Mouse (Mus musculus) MN1 (cell line): Measurements from ENCODE around the gene Rnase2b.
"Not testable (repeated sequence)": the region's sequence is repeated elsewhere in the genome, so short reads cannot be mapped to it uniquely, and the experiment has no call there.

Experiments
- DNase-seq: peaks from one replicate; pipeline ENCODE4 v3.0.0-alpha.2; 2016; ENCODE audit warnings: low spot score

Rnase2b gene

DNA sequence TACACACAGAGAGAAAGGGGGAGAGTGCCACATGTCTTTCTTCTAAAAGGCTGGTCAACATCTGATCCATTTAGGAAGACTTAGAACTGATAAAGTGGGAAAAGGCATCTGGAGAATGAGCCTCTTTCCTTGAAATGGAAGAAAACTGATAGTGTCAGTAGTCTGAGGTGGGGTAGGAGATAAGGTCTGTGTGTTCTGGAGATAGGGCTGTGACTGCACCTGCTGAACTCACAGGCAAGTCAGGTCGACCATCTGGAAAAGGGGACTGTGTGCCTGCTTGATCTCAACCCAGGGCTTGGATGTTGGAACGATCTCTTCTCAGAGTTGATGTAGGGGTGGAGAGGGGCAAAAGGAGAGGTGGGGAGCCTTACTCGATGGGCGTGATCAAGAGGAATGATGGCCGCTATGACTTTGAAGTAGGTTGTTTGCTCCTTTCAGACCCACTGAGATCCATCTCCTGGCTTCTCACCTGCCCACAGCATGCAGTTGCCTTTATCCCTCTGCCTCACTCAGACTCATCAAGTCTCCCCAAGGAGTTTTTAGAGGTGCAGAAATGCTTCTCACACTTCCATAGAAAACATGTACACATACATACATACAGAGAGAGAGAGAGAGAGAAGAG is 9.7 kb upstream of the Rnase2b start:
- DNase-seq, result no peak

DNA sequence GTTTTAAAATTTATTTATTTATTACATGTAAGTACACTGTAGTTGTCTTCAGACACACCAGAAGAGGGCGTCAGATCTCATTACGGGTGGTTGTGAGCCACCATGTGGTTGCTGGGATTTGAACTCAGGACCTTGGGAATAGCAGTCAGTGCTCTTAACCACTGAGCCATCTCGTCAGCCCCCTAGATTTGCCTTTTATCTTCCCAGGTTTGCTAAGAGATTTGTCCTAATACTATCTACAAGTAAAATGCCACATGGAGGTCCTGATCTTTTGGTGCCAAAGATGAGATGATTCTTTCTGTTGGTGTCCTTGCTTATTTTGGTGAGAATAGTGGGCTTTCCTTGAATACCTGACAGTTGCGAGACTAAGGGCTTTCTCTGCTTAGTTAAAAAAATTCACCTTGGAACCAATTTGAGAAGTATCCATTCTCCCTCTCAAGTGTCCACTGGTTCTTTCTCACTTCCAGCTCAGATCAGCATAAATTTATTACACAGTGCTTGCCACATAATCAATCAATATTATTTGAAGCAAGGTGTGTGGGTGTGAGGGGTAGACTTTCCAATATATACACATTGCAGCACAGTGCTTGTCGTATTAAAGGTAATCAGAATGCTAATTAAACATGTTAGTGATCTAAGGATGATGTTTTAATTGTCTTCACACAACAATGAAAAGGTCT is 5.9 kb upstream of the Rnase2b start:
- DNase-seq, result no peak

DNA sequence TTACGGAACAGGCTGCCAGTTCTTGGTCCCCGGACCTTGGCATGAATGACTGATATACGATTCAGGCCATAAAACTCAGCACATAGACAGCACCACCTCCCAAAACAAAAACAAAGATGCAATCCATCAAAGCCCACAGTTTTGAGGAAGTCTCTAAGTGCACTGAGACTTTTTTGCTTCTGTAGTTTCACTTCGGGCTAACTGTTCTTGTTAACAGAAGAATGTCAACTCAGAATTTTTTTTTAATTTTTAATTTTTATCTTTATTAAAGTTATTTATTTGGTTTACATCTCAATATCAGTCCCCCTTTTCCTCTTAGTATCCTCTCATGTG is 5.4 kb upstream of the Rnase2b start:
- no peak for DNase-seq

DNA sequence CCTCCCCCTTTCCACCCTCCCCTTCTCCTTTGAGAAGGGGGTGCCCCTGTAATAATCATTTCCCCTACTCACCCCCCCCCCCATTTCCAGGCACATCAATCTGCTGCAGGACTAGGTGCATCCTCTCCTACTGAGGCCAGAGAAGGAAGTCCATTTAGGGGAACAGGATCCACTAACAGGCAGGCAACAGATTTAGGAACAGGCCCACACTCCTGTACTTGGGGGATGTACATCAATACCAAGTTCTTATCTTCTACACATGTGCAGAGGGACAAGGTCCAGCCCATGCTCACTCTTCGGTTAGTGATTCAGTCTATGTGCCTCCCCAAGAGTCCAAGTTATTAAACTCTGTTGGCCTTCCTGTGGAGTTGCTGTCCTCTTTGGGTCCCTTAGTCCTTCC is 5.0 kb upstream of the Rnase2b start:
- no peak for DNase-seq

DNA sequence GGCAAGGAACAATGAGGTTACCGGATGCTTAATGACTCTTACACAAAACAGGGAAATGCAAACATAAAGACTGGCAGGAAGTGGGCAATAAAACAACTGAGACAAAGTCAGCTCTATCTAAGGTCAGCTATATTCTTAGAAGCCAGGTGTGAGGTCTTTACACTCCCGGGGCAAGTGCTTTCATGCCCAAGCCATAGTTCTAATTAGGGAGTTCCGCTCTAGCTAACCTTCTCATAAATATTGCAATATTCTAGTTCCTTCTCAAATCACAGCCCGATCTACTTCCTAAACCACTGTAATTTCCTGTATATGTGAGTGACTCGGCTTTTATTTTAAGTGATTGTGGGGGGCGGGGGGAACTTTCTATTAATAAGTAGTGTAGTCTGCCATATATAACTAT is 1.3 kb downstream of the Rnase2b start:
- DNase-seq, result not testable (repeated sequence)

DNA sequence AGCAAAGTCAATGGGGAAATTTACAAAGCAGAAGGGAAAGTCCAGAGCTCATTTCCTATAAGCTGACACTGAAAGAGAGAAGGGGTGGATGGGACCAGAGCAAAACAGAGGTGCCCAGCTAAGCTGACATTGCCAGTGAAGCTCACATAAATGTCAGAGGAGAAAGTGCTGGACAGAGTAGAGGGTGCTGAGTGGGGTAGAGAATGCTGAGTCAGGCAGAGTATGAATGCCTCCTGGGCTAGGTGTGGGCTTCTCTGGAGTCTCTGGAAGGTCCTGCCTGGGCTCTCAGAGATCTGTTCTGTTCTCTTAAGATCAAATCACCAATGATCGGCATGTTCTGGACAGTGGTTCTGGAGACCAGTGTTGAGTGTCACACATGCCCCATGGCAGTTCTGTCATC is 3.4 kb downstream of the Rnase2b start:
- DNase-seq, result no peak

DNA sequence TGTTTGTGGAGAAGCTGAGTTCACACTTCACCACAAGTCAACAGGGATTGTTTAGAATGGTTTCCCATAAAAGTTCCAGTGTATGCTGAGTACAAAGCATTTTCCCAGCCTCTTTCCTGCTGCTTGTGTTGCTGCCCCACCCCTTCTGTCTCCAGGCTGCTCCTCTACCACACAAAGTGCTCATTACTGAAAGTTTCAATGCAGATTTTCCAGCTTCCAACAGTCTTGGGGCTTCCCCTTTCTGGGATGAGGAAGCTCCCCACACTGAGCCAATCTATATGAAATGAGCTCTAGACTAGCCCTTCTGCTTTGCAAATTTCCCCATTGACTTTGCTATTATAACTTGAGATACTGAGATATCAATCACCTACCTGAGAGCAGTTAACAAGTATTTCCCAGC is 4.0 kb downstream of the Rnase2b start:
- no peak for DNase-seq

DNA sequence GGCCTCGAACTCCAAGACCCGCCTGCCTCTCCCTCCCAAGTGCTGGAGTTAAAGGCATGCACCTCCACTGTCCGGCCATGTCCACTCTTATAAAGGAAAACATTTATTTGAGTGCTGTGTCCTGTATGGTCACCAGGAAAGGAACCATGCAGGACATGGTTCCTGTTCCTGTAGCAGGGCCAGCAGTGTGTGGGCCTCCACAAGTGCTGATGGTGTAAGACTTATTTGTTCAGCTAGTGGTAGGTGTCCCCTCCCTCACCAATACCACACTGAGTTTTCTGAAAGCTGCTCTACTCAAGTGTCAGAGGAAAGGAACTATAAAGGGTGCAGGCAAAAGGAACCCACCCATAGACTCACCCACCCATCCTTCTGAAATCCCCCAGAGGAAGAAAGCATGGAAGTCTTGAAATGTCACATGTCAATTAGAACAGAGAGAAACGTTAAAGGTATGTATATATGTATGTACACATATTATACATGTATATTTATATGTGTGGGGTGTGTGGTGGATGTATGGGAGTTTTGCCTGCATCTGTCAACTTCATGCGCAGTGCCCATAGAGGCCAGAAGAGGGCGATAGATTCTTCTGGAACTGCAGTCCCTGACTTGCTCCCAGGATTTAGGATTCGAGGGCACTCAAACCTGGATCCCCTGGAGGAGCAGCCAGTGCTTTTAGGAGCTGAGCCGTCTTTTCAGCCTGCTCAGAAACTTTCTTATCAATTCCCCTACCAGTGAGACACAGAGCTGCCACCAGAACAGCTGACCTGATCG is 10.2 kb downstream of the Rnase2b start:
- not testable (repeated sequence) for DNase-seq

DNA sequence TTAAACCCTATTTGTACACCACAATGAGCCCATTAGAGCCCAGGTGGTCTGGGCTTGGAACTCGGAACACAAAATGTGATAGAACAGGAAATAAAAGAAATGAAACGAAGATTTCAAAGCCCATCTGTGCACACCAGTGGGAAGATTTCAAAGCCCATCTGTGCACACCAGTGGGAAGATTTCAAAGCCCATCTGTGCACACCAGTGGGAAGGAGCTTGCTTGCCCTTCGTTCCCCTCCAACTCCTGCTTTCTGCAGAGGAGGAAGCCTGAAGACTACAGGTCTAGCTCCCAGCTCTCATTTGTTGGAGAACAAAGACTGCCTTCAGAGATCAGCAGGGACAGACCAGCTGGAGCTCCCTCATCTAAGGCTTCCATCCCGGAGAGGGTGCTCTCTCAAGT is 10.9 kb downstream of the Rnase2b start:
- DNase-seq, result not testable (repeated sequence)

DNA sequence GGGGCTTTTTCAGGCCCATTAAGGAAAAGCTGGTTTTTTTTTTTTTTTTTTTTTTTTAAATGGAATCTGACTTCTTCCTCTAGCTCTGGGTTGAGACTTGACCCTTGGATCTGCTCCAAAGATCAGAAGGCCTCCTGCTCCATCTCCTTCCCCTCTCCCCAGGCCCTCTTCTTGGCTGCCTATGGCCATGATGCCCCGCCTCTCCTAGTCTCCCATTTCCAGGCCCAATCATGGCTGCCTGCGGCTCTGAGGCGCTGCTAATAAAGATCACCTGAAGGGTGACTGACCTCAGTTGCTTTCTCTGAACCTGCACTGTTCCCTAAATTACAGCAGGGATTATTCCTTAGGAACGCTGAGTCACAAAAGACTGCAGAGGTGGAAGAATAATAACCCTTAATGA is 11.8 kb downstream of the Rnase2b start:
- no peak for DNase-seq

DNA sequence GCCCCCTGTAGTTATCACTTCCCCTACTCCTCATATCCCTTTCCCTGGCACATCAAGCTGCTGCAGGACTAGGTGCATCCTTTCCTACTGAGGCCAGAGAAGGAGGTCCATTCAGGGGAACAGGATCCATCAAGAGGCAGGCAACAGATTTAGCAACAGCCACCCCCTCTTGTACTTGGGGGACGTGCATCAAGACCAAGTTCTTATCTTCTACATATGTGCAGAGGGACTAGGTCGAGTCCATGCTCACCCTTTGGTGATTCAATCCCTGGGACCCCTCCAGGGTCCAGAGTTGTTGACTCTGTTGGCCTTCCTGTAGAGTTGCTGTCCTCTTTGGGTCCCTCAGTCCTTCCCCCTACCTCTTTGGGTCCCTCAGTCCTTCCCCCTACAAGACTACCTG is 19.0 kb downstream of the Rnase2b start:
- not testable (repeated sequence) for DNase-seq

DNA sequence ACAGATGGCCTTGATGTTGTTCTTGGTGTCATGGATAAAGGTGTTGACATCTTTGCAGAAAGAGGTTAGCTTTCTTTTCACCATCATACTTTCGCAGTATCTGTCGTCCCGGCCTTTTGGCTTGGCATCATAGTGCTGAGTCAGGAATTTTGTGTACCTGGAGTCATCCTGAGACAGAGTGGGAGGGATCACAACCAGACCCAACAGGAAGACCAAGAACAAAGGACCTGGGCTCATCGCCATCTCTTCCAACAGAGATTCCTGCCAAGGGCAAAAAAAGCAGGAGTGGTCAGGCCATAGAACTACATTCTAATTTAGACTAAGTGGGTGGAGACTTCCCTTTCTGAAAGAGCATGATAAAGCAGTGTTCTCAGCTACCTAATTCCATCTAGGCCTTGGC is 33.6 kb downstream of the Rnase2b start:
- no peak for DNase-seq

DNA sequence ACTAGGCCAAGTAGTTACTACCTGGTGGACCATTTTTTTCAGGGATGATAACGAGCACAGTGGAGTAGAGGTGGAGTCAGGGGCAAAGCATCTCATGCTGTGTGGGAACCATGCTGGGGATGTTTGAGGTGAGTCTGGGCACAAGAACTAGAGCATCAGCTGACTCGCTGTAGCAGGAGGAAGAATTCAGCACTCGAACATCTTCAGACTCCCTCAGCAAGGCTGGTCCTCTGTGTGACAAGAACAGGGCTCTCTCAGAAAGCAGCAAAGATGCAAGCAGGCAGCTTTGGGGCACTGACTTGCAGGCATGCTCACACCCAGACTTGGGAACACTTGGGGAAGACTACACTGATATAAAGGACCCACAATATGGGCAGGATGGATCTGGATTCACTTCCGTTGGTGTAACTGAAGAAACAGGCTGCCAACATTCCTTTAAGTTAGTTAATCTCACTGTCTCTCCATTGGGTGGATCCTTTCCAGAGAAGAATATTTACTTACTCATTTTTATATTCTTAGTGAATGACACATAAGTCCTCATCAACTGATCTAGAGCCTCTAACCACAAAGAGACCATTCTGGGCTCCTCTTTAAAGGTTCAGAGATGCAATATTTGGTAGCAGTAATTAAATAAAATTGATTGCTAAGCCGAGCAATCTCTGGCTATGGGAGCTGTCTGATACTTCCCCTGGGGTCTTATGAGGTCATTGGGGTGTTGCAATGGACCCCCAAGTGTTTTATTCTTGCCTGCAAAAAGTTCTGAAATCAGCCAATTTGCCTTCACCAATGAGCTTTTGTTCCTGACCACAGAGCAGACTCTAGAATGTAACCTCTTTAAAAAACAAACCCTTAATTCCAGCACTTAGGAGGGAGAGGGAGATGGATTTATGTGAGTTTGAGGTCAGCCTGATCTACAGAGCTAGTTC is 37.3 kb downstream of the Rnase2b start, which contains the start of gene Ang2:
TSS of gene Ang2 (minus strand) at position 51 of the 926 bp plus-strand sequence.
- no peak for DNase-seq

DNA sequence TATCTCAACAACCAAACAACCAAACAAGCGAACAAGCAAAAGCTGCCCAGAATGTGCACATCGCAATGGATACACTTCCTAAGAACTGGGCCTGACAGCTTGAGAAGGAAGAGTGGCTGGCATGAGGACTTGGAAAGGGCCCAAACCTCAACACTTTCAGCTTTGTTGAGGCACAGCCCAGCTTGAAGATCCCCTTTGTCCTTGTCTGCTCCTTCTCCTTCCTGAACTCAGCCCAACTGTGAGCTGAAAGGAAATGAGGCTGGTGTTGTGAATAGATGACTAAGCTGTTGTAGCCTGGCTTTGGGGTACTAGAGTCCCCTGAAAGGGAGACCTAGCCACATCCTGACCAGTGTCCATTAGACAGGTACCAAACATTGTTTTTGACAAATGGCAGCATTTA is 38.0 kb downstream of the Rnase2b start:
- DNase-seq, result no peak

DNA sequence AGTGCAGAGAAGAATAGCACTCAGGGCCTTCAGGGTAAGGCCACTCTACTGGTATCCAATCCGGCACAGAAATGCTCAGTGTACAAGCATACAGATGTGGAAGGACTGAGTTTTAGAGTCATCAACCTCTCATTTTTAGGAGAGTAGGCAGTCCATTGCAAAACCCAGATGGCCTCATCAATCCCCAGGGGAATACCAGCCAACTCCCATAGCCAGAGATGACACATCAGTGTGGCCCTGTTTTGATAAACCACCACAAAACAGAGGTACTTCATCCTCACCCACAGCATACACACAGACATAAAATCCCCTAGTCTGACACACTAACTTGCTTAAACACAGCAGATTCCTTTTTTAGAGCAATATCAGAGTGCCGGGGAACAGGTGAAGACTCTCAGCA is 38.4 kb downstream of the Rnase2b start:
- DNase-seq, result no peak

DNA sequence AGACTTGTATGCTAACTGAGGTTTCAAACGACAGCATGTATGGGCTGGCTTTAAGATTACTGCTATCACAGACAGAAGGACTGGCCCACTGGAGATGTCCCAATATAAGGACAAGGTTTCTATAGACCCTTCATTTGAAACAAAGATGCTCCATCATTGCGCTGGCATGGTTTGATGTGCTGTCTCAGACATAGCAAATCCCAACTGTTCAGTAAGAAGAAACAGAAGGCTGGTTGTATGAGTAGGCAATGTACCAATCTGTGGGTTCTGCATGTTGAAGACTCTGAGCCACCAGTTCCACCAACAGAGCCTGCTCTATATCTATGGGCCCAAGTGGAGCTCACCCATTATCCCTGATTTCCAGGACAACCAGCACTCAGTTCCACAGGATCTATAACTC is 41.1 kb downstream of the Rnase2b start, which contains the start of gene Ear14:
TSS of gene Ear14 (plus strand) at position 277 of the 400 bp plus-strand sequence.
- DNase-seq, result no peak
